Mouse (Mus musculus): ENCODE results near the gene Cacnb4.

DNA sequence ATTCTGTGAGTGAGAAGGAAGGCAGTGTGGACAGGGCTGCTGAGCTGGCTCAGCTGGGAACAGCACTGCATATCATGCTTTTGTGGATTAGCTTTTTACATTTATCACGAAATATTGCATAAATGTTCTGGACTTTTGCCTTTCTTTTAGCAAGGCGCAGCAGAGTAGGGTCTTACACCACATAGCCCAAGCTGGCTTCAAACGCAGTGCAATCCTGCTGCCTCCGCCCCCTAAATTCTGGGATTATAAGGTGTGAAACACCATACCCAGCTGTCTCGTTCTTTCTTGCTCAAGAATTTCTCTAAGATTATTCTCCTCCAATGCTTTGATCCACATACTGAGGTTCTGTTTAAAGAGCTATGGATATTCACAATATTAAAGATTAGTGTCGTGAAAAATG, 10.0 kb upstream of the Cacnb4 start:
- TF ChIP-seq CTCF (IDR thresholded peaks at IDR 0.05) (no peak), POLR2A (IDR thresholded peaks at IDR 0.05; ENCODE audit: insufficient read depth, low read depth, low read length) (no peak)

Data from heart, adult 2 months (tissue).